Mouse (Mus musculus): ENCODE measurements around the gene Fcrla. TPM values are rescaled to one million over a fixed set of nuclear protein-coding genes. Genes with fewer than 3 reads are reported as not detected.

Gene Fcrla
- polyA plus RNA-seq, 1 experiment from 2014 or later = not detected

GRCm38 (mm10) chr1:170934383-170934782, 7.0 kb upstream of the Fcrla start:
- no peak overlapping the region for H3K27ac ChIP-seq (ENCODE audit: low read length)
- H3K4me1 ChIP-seq (ENCODE audit: control insufficient read depth, insufficient read depth, low read length) = no peaks in the 10 kb centered on the region
- H3K4me3 ChIP-seq (ENCODE audit: low read length) = no peak overlapping the region
- H3K9ac ChIP-seq (ENCODE audit: low read depth, low read length) = no peak overlapping the region
- H3K4me2 ChIP-seq (ENCODE audit: low read depth, low read length) = no peak overlapping the region
- H3K36me3 ChIP-seq (ENCODE audit: control insufficient read depth, insufficient read depth, low read length) = no peaks in the 10 kb centered on the region
- ATAC-seq = no peak
- H3K27me3 ChIP-seq (replicated peaks; ENCODE audit: control insufficient read depth, insufficient read depth, low read length) = no peaks in the 10 kb centered on the region
- 53% methylated on average over 2 of the region's 2 CpGs for WGBS
- no peaks in the 10 kb centered on the region for H3K9me3 ChIP-seq (ENCODE audit: control insufficient read depth, low read length)

DNA sequence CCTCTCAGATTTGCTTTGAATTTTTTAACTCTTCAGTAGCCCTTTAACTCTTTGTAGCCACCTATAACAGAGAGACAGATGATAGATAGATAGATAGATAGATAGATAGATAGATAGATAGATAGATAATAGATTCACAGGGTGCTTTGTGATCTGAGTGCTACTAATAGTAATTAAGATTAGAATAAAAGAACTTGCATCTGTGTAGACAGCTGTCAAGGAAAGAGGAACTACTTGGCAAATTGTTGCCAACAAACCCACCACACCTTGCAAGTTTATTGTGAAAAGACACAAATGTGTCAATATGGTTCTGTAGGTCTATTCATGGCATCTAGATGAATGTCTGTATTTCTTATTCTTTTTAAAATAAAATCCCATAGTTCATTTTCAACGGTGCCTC, 6.6 kb upstream of the Fcrla start:
- Histone ChIP-seq H3K27me3 (replicated peaks; ENCODE audit: control insufficient read depth, insufficient read depth, low read length) (no peaks in the 10 kb centered on the region), H3K9me3 (ENCODE audit: control insufficient read depth, low read length) (no peaks in the 10 kb centered on the region), H3K4me1 (ENCODE audit: control insufficient read depth, insufficient read depth, low read length) (no peaks in the 10 kb centered on the region), H3K9ac (ENCODE audit: low read depth, low read length) (no peak overlapping the region), H3K27ac (ENCODE audit: low read length) (no peak overlapping the region), H3K4me2 (ENCODE audit: low read depth, low read length) (no peak overlapping the region), H3K4me3 (ENCODE audit: low read length) (no peak overlapping the region), H3K36me3 (ENCODE audit: control insufficient read depth, insufficient read depth, low read length) (no peaks in the 10 kb centered on the region)
- no peak for ATAC-seq
- 76% methylated on average over 1 of the region's 1 CpGs for WGBS

- no peaks in the 10 kb centered on the region for H3K27me3 ChIP-seq (replicated peaks; ENCODE audit: control insufficient read depth, insufficient read depth, low read length)
These were observed 6.1 kb upstream of the Fcrla start for GRCm38 (mm10) chr1:170933386-170933920.

DNA sequence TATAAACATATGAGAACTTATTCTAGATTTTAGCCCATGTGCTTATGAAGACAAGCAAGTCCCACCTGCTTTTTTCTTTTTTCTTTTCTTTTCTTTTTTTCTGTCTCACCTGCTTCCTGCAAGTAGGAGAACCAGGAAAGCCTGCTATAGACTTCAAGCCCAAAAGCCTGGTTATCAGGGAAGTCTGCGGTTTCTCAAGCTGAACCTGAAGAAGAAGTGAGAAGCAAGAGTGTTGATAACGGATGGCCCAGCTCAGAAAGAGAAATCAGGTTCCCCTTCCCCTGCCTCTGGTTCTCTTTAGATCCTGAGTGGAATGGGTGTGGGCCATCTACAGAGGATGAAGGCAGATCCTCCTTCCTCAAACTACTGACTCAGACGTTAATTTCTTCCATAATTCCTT, 4.7 kb upstream of the Fcrla start:
- Histone ChIP-seq H3K9ac (ENCODE audit: low read depth, low read length) (no peak overlapping the region), H3K4me3 (ENCODE audit: low read length) (no peak overlapping the region), H3K9me3 (ENCODE audit: control insufficient read depth, low read length) (no peaks in the 10 kb centered on the region), H3K4me1 (ENCODE audit: control insufficient read depth, insufficient read depth, low read length) (no peaks in the 10 kb centered on the region), H3K27me3 (replicated peaks; ENCODE audit: control insufficient read depth, insufficient read depth, low read length) (no peaks in the 10 kb centered on the region), H3K27ac (ENCODE audit: low read length) (no peak overlapping the region), H3K36me3 (ENCODE audit: control insufficient read depth, insufficient read depth, low read length) (no peaks in the 10 kb centered on the region), H3K4me2 (ENCODE audit: low read depth, low read length) (no peak overlapping the region)
- WGBS = 78% methylated on average over 3 of the region's 3 CpGs
- ATAC-seq = no peak

More at GRCm38 (mm10) chr1:170933386-170933920, 6.1 kb upstream of the Fcrla start:
- no peaks in the 10 kb centered on the region for H3K36me3 ChIP-seq (ENCODE audit: control insufficient read depth, insufficient read depth, low read length)
- WGBS = 75% methylated on average over 6 of the region's 6 CpGs
- H3K27ac ChIP-seq (ENCODE audit: low read length) = no peak overlapping the region
- H3K4me1 ChIP-seq (ENCODE audit: control insufficient read depth, insufficient read depth, low read length) = no peaks in the 10 kb centered on the region
- H3K4me2 ChIP-seq (ENCODE audit: low read depth, low read length) = no peak overlapping the region
- no peaks in the 10 kb centered on the region for H3K9me3 ChIP-seq (ENCODE audit: control insufficient read depth, low read length)
- no peak overlapping the region for H3K9ac ChIP-seq (ENCODE audit: low read depth, low read length)
- H3K4me3 ChIP-seq (ENCODE audit: low read length) = no peak overlapping the region
- ATAC-seq = no peak

DNA sequence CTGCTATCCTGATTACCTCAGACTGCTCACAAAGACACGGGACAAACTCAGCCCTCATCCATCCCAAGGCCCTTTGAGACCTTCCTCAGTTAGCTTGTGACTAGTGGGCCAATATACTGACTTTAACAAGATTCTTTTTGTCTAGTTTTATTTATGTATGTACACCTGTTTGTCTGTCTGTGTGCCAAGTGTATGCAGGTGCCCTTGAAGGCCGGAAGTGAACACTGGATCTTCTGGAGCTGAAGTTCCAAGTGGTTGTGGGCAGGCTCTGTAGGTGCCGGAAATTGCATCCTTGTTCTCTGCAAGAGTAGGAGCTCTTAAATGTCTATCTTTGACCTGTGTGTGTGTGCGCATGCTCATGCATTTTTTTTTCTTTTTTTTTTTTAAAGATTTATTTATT, 1.9 kb upstream of the Fcrla start:
- Histone ChIP-seq H3K4me2 (ENCODE audit: low read depth, low read length) (no peak overlapping the region), H3K27ac (ENCODE audit: low read length) (no peak overlapping the region), H3K9me3 (ENCODE audit: control insufficient read depth, low read length) (no peaks in the 10 kb centered on the region), H3K36me3 (ENCODE audit: control insufficient read depth, insufficient read depth, low read length) (no peaks in the 10 kb centered on the region), H3K27me3 (replicated peaks; ENCODE audit: control insufficient read depth, insufficient read depth, low read length) (no peaks in the 10 kb centered on the region), H3K4me3 (ENCODE audit: low read length) (no peak overlapping the region), H3K4me1 (ENCODE audit: control insufficient read depth, insufficient read depth, low read length) (no peaks in the 10 kb centered on the region), H3K9ac (ENCODE audit: low read depth, low read length) (no peak overlapping the region)
- no peak for ATAC-seq
- WGBS = 87% methylated on average over 4 of the region's 4 CpGs

DNA sequence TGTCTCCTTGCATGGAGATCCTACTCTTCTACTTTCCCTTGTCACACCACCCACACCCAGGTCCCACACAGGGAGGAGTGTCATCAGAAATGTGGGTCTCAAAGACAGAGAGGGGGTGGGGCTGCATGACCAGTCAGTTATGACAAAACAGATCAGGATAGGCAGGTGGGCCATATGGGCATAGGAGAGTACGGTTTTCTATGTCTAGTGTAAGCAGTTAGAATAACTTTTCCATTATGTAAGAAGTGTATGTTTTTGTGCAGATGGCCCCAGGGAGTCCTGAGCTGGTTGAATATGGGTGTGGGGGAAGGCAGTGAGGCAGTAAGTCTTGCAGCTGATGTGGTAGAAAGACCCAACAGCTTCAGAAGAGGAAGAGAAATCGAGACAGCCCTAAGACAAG, 1.1 kb upstream of the Fcrla start:
- Histone ChIP-seq H3K4me3 (ENCODE audit: low read length) (no peak overlapping the region), H3K9ac (ENCODE audit: low read depth, low read length) (no peak overlapping the region), H3K9me3 (ENCODE audit: control insufficient read depth, low read length) (no peaks in the 10 kb centered on the region), H3K27ac (ENCODE audit: low read length) (no peak overlapping the region), H3K4me2 (ENCODE audit: low read depth, low read length) (no peak overlapping the region), H3K36me3 (ENCODE audit: control insufficient read depth, insufficient read depth, low read length) (no peaks in the 10 kb centered on the region), H3K4me1 (ENCODE audit: control insufficient read depth, insufficient read depth, low read length) (no peaks in the 10 kb centered on the region), H3K27me3 (replicated peaks; ENCODE audit: control insufficient read depth, insufficient read depth, low read length) (no peaks in the 10 kb centered on the region)
- WGBS = 67% methylated on average over 2 of the region's 2 CpGs
- no peak for ATAC-seq

GRCm38 (mm10) chr1:170926941-170927340, 442 bp downstream of the Fcrla start:
- H3K9ac ChIP-seq (ENCODE audit: low read depth, low read length) = no peak overlapping the region
- H3K4me1 ChIP-seq (ENCODE audit: control insufficient read depth, insufficient read depth, low read length) = no peaks in the 10 kb centered on the region
- H3K27me3 ChIP-seq (replicated peaks; ENCODE audit: control insufficient read depth, insufficient read depth, low read length) = no peaks in the 10 kb centered on the region
- H3K27ac ChIP-seq (ENCODE audit: low read length) = no peak overlapping the region
- no peak for ATAC-seq
- H3K9me3 ChIP-seq (ENCODE audit: control insufficient read depth, low read length) = no peaks in the 10 kb centered on the region
- 39% methylated on average over 6 of the region's 6 CpGs for WGBS
- H3K36me3 ChIP-seq (ENCODE audit: control insufficient read depth, insufficient read depth, low read length) = no peaks in the 10 kb centered on the region
- no peak overlapping the region for H3K4me3 ChIP-seq (ENCODE audit: low read length)
- no peak overlapping the region for H3K4me2 ChIP-seq (ENCODE audit: low read depth, low read length)

- 72% methylated on average over 6 of the region's 6 CpGs for WGBS
- Histone ChIP-seq H3K4me2 (ENCODE audit: low read depth, low read length) (no peak overlapping the region), H3K4me1 (ENCODE audit: control insufficient read depth, insufficient read depth, low read length) (no peaks in the 10 kb centered on the region), H3K27me3 (replicated peaks; ENCODE audit: control insufficient read depth, insufficient read depth, low read length) (no peaks in the 10 kb centered on the region), H3K27ac (ENCODE audit: low read length) (no peak overlapping the region), H3K9me3 (ENCODE audit: control insufficient read depth, low read length) (no peaks in the 10 kb centered on the region), H3K9ac (ENCODE audit: low read depth, low read length) (no peak overlapping the region), H3K4me3 (ENCODE audit: low read length) (no peak overlapping the region), H3K36me3 (ENCODE audit: control insufficient read depth, insufficient read depth, low read length) (no peaks in the 10 kb centered on the region)
- ATAC-seq = no peak
These were observed 2.9 kb downstream of the Fcrla start for GRCm38 (mm10) chr1:170924485-170924884.

GRCm38 (mm10) chr1:170919308-170919707, 8.1 kb downstream of the Fcrla start:
- Histone ChIP-seq H3K9me3 (ENCODE audit: control insufficient read depth, low read length) (no peaks in the 10 kb centered on the region), H3K9ac (ENCODE audit: low read depth, low read length) (no peak overlapping the region), H3K4me1 (ENCODE audit: control insufficient read depth, insufficient read depth, low read length) (no peaks in the 10 kb centered on the region), H3K4me3 (ENCODE audit: low read length) (no peak overlapping the region), H3K36me3 (ENCODE audit: control insufficient read depth, insufficient read depth, low read length) (no peaks in the 10 kb centered on the region), H3K4me2 (ENCODE audit: low read depth, low read length) (no peak overlapping the region), H3K27me3 (replicated peaks; ENCODE audit: control insufficient read depth, insufficient read depth, low read length) (no peaks in the 10 kb centered on the region), H3K27ac (ENCODE audit: low read length) (no peak overlapping the region)
- no peak for ATAC-seq
- WGBS = 90% methylated on average over 8 of the region's 8 CpGs

- Histone ChIP-seq H3K27me3 (replicated peaks; ENCODE audit: control insufficient read depth, insufficient read depth, low read length) (no peaks in the 10 kb centered on the region), H3K4me1 (ENCODE audit: control insufficient read depth, insufficient read depth, low read length) (no peaks in the 10 kb centered on the region), H3K36me3 (ENCODE audit: control insufficient read depth, insufficient read depth, low read length) (no peaks in the 10 kb centered on the region), H3K9me3 (ENCODE audit: control insufficient read depth, low read length) (no peaks in the 10 kb centered on the region), H3K4me3 (ENCODE audit: low read length) (no peak overlapping the region), H3K4me2 (ENCODE audit: low read depth, low read length) (no peak overlapping the region), H3K9ac (ENCODE audit: low read depth, low read length) (no peak overlapping the region), H3K27ac (ENCODE audit: low read length) (no peak overlapping the region)
- WGBS = 68% methylated on average over 5 of the region's 5 CpGs
- ATAC-seq = no peak
These were observed 11.7 kb downstream of the Fcrla start for GRCm38 (mm10) chr1:170915657-170916056.
